Mouse (Mus musculus) small intestine, adult 2 months (tissue): ENCODE measurements around the gene Islr.

Experiments
- CTCF ChIP-seq: fragments of 200-500 bp; IDR thresholded peaks from 2 replicates; pipeline ENCODE4 v1.5.1; 2012; ENCODE audit warnings: low read depth, mild to moderate bottlenecking, control low read depth, inconsistent platforms, low read length, moderate library complexity, mixed read lengths; ENCODE audit not compliant: insufficient replicate concordance, insufficient read length; ENCODE audit errors: extremely low read depth
- POLR2A ChIP-seq: fragments of 200-500 bp; IDR thresholded peaks from 2 replicates; pipeline ENCODE4 v1.6.1; 2012; ENCODE audit warnings: low read depth, mild to moderate bottlenecking, control low read depth, inconsistent platforms, low read length, moderate library complexity

DNA sequence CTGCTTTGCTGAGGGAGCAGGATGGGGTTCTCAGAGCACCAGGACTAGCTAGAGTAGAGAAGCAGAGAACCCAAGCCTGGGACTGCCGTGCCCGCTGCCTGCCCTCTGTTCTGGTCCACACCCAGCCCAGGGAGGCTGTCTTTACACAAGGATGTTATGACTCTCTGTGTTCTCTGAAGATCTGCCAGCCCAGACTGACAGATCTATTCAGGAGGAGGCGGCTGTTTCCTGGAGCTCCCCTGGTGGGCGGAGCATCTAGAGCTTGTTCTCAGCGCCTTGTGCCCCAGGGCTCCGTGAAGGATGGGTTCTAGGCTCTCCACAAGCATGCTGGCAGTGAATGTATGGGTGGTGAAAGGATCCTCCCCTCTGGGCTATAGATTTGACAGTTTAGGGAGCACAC, 64.2 kb downstream of the Islr start:
- TF ChIP-seq CTCF: no peak
- TF ChIP-seq POLR2A: no peak; the same call in 1 of the 2 replicates
